Mouse (Mus musculus) erythroblast, embryonic 14.5 days (primary cell): ENCODE results near the gene Chchd6.

Experiments used
- GATA1 ChIP-seq: IDR thresholded peaks from 2 replicates; pipeline ENCODE4 v1.6.1; 2012; ENCODE audit warnings: low read length, inconsistent platforms, mixed read lengths
- TAL1 ChIP-seq: IDR thresholded peaks from 3 replicates; pipeline ENCODE4 v1.6.1; 2012; ENCODE audit warnings: low read length, inconsistent platforms, mixed read lengths

- no peak for TF ChIP-seq TAL1
- no peak for TF ChIP-seq GATA1
These were observed 186.4 kb downstream of the Chchd6 start for GRCm38 (mm10) chr6:89409041-89409440.
